Comparison of ENCODE assay signal across 9 mouse cellular contexts in genomic region chr9:46151704-46152040, GRCm38 (mm10).
DNase-seq lines count a peak whose midpoint lies in the region; ATAC-seq and TF ChIP-seq lines count a peak whose summit lies in the region.
"Had no signal": no experiment of that assay in that cellular context is flagged by ENCODE, and none has a peak within 500 bp of the region (broad histone marks: within the 10 kb centered on the region; RNA-seq: fewer than 3 reads in every experiment).

No protein-coding gene starts in this region.

- no peak overlapping the region for H3K4me2 ChIP-seq in kidney, embryonic 16.5 days (replicated peaks; ENCODE audit: low read depth, low read length)
- H3K4me2 ChIP-seq in heart, embryonic 12.5 days: no peak overlapping the region
- H3K4me2 ChIP-seq in hindbrain, embryonic 16.5 days (ENCODE audit: low read length): no peak overlapping the region

- H3K27ac ChIP-seq in kidney, embryonic 16.5 days (ENCODE audit: low read length): peak overlapping the region; percentile 72
- H3K27ac ChIP-seq in MEL (ENCODE audit: control insufficient read depth, low read depth, low read length): peak overlapping the region; percentile 84; the same call in 1 of the 2 replicates
- peak overlapping the region; percentile 70 for H3K27ac ChIP-seq in heart, embryonic 12.5 days (ENCODE audit: poor library complexity, severe bottlenecking)
- H3K27ac ChIP-seq in hindbrain, embryonic 16.5 days (ENCODE audit: low read depth, low read length): no peak overlapping the region

- H3K36me3 ChIP-seq in kidney, embryonic 16.5 days (ENCODE audit: insufficient read depth, low read length): no peaks in the 10 kb centered on the region
- H3K36me3 ChIP-seq in MEL (ENCODE audit: control insufficient read depth in 1 of 2, insufficient read depth in 2 of 2, low read length in 2 of 2): peaks cover 6 to 75% of the 10 kb centered on the region in 2 experiments
- no peaks in the 10 kb centered on the region for H3K36me3 ChIP-seq in heart, embryonic 12.5 days
- no peaks in the 10 kb centered on the region for H3K36me3 ChIP-seq in hindbrain, embryonic 16.5 days (ENCODE audit: control insufficient read depth, insufficient read depth, low read length)

- peaks cover 44% of the 10 kb centered on the region for H3K4me1 ChIP-seq in kidney, embryonic 16.5 days (ENCODE audit: insufficient read depth, low read length)
- peaks cover 57 to 66% of the 10 kb centered on the region in 2 experiments for H3K4me1 ChIP-seq in MEL (ENCODE audit: control insufficient read depth in 1 of 2, insufficient read depth in 2 of 2, low read length in 2 of 2)
- peaks cover 49% of the 10 kb centered on the region for H3K4me1 ChIP-seq in heart, embryonic 12.5 days (replicated peaks)
- H3K4me1 ChIP-seq in hindbrain, embryonic 16.5 days (ENCODE audit: control insufficient read depth, insufficient read depth, low read depth, low read length): peaks cover 4% of the 10 kb centered on the region

- peak; percentile 58; the same call in 1 of the 2 replicates for ATAC-seq in kidney, embryonic 16.5 days (ENCODE audit: low FRiP score, low TSS enrichment)
- no peak for ATAC-seq in heart, embryonic 12.5 days (ENCODE audit: insufficient number of reproducible peaks, low FRiP score)
- no peak for ATAC-seq in megakaryocyte progenitor cell, adult 5-6 weeks (replicated peaks; ENCODE audit: poor library complexity)
- no peak for ATAC-seq in hindbrain, embryonic 16.5 days
- ATAC-seq: Patski had no signal

- H3K79me2 ChIP-seq in MEL (ENCODE audit: control insufficient read depth, insufficient read depth, low read length, poor library complexity): peaks cover 15% of the 10 kb centered on the region

- TF ChIP-seq CTCF in MEL (IDR thresholded peaks at IDR 0.05 in 2 of 3, conservative IDR thresholded peaks at IDR 0.05 in 1 of 3; ENCODE audit: control insufficient read depth in 1 of 3, insufficient read depth in 1 of 3, low read depth in 2 of 3, low read length in 3 of 3, poor library complexity in 1 of 3, severe bottlenecking in 1 of 3): no peak

- no peak overlapping the region for H3K4me3 ChIP-seq in kidney, embryonic 16.5 days (ENCODE audit: low read length)
- H3K4me3 ChIP-seq in MEL (ENCODE audit: control insufficient read depth in 1 of 2, insufficient read depth in 1 of 2, low read depth in 2 of 2, low read length in 2 of 2): no peak overlapping the region
- no peak overlapping the region for H3K4me3 ChIP-seq in heart, embryonic 12.5 days
- H3K4me3 ChIP-seq in hindbrain, embryonic 16.5 days (ENCODE audit: low read length): no peak overlapping the region

- no peaks in the 10 kb centered on the region for H3K9me3 ChIP-seq in kidney, embryonic 16.5 days (ENCODE audit: low read length)
- no peaks in the 10 kb centered on the region for H3K9me3 ChIP-seq in MEL (replicated peaks; ENCODE audit: insufficient read depth, low read length)
- H3K9me3 ChIP-seq in heart, embryonic 12.5 days (replicated peaks): no peaks in the 10 kb centered on the region
- H3K9me3 ChIP-seq in hindbrain, embryonic 16.5 days (ENCODE audit: control insufficient read depth, low read length): no peaks in the 10 kb centered on the region

- TF ChIP-seq POLR2A in MEL (IDR thresholded peaks at IDR 0.05; ENCODE audit: control insufficient read depth in 1 of 2, insufficient read depth in 1 of 2, low read depth in 1 of 2, low read length in 2 of 2, poor library complexity in 1 of 2): no peak

- TF ChIP-seq EP300 in MEL (IDR thresholded peaks at IDR 0.05; ENCODE audit: low read depth in 1 of 2, low read length in 2 of 2): no peak

- no peak overlapping the region for H3K9ac ChIP-seq in kidney, embryonic 16.5 days (replicated peaks; ENCODE audit: low read length)
- H3K9ac ChIP-seq in MEL (ENCODE audit: control insufficient read depth, low read depth, low read length, poor library complexity, severe bottlenecking): no peak overlapping the region
- H3K9ac ChIP-seq in heart, embryonic 12.5 days: no peak overlapping the region
- no peak overlapping the region for H3K9ac ChIP-seq in hindbrain, embryonic 16.5 days (ENCODE audit: low read depth, low read length)

- no peak for DNase-seq in kidney, adult 18-20 months
- DNase-seq in MEL (ENCODE audit: low read depth, low spot score): no peak
- DNase-seq in lung, postnatal 10 days: peak; percentile 44
- DNase-seq in left cerebral cortex, adult 8-10 months (ENCODE audit: low spot score in 2 of 2): no peak

- H3K27me3 ChIP-seq in kidney, embryonic 16.5 days (ENCODE audit: insufficient read depth, low read length): no peaks in the 10 kb centered on the region
- no peaks in the 10 kb centered on the region for H3K27me3 ChIP-seq in MEL (ENCODE audit: control insufficient read depth in 1 of 2, insufficient read depth in 2 of 2, low read length in 2 of 2)
- no peaks in the 10 kb centered on the region for H3K27me3 ChIP-seq in heart, embryonic 12.5 days (replicated peaks)
- no peaks in the 10 kb centered on the region for H3K27me3 ChIP-seq in hindbrain, embryonic 16.5 days (replicated peaks; ENCODE audit: control insufficient read depth, insufficient read depth, low read length)
- H3K27me3 ChIP-seq: Patski had no signal

- no peak for TF ChIP-seq RAD21 in MEL (IDR thresholded peaks at IDR 0.05; ENCODE audit: low read depth, low read length)

- 54% methylated on average over 6 of the region's 6 CpGs for WGBS in kidney, embryonic 16.5 days
- 65% methylated on average over 6 of the region's 6 CpGs for WGBS in heart, embryonic 12.5 days
- 93% methylated on average over 6 of the region's 6 CpGs for WGBS in hindbrain, embryonic 16.5 days

TF ChIP-seq in MEL, 35 proteins besides CTCF, POLR2A, EP300 and RAD21:
- TF ChIP-seq MYC (IDR thresholded peaks at IDR 0.05; ENCODE audit: low read depth, low read length) (no peak), SMC3 (IDR thresholded peaks at IDR 0.05; ENCODE audit: low read depth, low read length) (no peak), ELF1 (IDR thresholded peaks at IDR 0.05; ENCODE audit: low read depth, low read length) (no peak), USF2 (IDR thresholded peaks at IDR 0.05; ENCODE audit: borderline replicate concordance in 1 of 2, insufficient read depth in 1 of 2, low read depth in 1 of 2, low read length in 2 of 2) (no peak), ZMIZ1 (IDR thresholded peaks at IDR 0.05; ENCODE audit: low read depth, low read length) (no peak), ZKSCAN1 (IDR thresholded peaks at IDR 0.05; ENCODE audit: low read depth, low read length) (no peak), MEF2A (IDR thresholded peaks at IDR 0.05; ENCODE audit: extremely low read depth, insufficient replicate concordance, low read depth, low read length, poor library complexity, severe bottlenecking) (no peak), POLR2AphosphoS2 (IDR thresholded peaks at IDR 0.05; ENCODE audit: low read length) (no peak), MAFK (IDR thresholded peaks at IDR 0.05; ENCODE audit: borderline replicate concordance, low read depth, low read length) (no peak), JUND (IDR thresholded peaks at IDR 0.05; ENCODE audit: low read depth, low read length) (no peak), TBP (IDR thresholded peaks at IDR 0.05; ENCODE audit: low read depth, low read length) (no peak), UBTF (IDR thresholded peaks at IDR 0.05; ENCODE audit: borderline replicate concordance, insufficient read depth, low read depth, low read length) (no peak), KAT2A (conservative IDR thresholded peaks at IDR 0.05; ENCODE audit: low read depth, low read length) (no peak), POLR2AphosphoS5 (IDR thresholded peaks at IDR 0.05; ENCODE audit: borderline replicate concordance, low read depth, low read length) (no peak), MYB (IDR thresholded peaks at IDR 0.05; ENCODE audit: low read depth, low read length) (no peak), RCOR1 (IDR thresholded peaks at IDR 0.05; ENCODE audit: low read depth, low read length) (no peak), NELFE (IDR thresholded peaks at IDR 0.05; ENCODE audit: low read depth, low read length) (no peak)
TF ChIP-seq in MEL: peak in this region for 0.
